Mouse (Mus musculus) embryonic facial prominence, embryonic 15.5 days (tissue): Measurements from ENCODE around the gene Noct. TPM values are rescaled to one million over a fixed set of nuclear protein-coding genes. Genes with fewer than 3 reads are reported as not detected.
A peak's percentile ranks its signal among the peaks of the same experiment; 100 is the strongest.
"Not testable (repeated sequence)": the region's sequence is repeated elsewhere in the genome, so short reads cannot be mapped to it uniquely, and the experiment has no call there.

Experiments used
- ATAC-seq: fragments of 200-750 bp; cut with Nextera tagmentation; 2 replicates; pipeline ENCODE4 v1.8.0; 2017; ENCODE audit warnings: low read depth, moderate TSS enrichment; ENCODE audit not compliant: insufficient number of reproducible peaks, low FRiP score, low TSS enrichment
- H3K27ac ChIP-seq: fragments of 300-500 bp; sonication (generic); replicated peaks from 2 replicates; pipeline ENCODE4 v1.5.1; 2015; ENCODE audit warnings: mild to moderate bottlenecking, inconsistent platforms
- H3K27me3 ChIP-seq: fragments of 300-500 bp; sonication (generic); 2 replicates; pipeline ENCODE4 v1.6.1; 2015; ENCODE audit warnings: inconsistent platforms
- H3K36me3 ChIP-seq: fragments of 300-500 bp; sonication (generic); 2 replicates; pipeline ENCODE4 v1.6.1; 2015; ENCODE audit warnings: mild to moderate bottlenecking, inconsistent platforms
- H3K4me1 ChIP-seq: fragments of 300-500 bp; sonication (generic); 2 replicates; pipeline ENCODE4 v1.6.1; 2015; ENCODE audit warnings: inconsistent platforms
- H3K4me2 ChIP-seq: fragments of 300-500 bp; sonication (generic); replicated peaks from 2 replicates; pipeline ENCODE4 v1.6.1; 2015; ENCODE audit warnings: mild to moderate bottlenecking, inconsistent platforms
- H3K4me3 ChIP-seq: fragments of 300-500 bp; sonication (generic); replicated peaks from 2 replicates; pipeline ENCODE4 v1.5.1; 2015; ENCODE audit warnings: mild to moderate bottlenecking, inconsistent platforms
- H3K9ac ChIP-seq: fragments of 300-500 bp; sonication (generic); 2 replicates; pipeline ENCODE4 v1.6.1; 2015; ENCODE audit warnings: inconsistent platforms
- H3K9me3 ChIP-seq: fragments of 300-500 bp; sonication (generic); replicated peaks from 2 replicates; pipeline ENCODE4 v1.6.1; 2016; ENCODE audit warnings: inconsistent platforms
- WGBS: fragments of 180-500 bp; shearing (Covaris S2); methylation state at CpG from one replicate; pipeline ENCODE4 v1.1.7; 2015; 5-methylcytosine and 5-hydroxymethylcytosine counted together
- polyA plus RNA-seq: library from polyadenylated mRNA; unstranded; fragments of >200 nt; fragmentation: Nextera tagmentation; extraction: Ambion mirVana; gene quantifications from 2 replicates; pipeline ENCODE4 v1.2.1, GENCODE M21; 2015

The Noct gene
- polyA plus RNA-seq, result 9.8 and 11.3 TPM in 2 replicates

- peak within 1 kb of the TSS; percentile 71 for H3K9ac ChIP-seq
- ATAC-seq, result peak; percentile 86
- under 1% methylated on average over 95 of the region's 100 CpGs for WGBS
These were observed at the start of gene Noct for GRCm38 (mm10) chr3:51224363-51225225. Gene Noct, plus strand, starts transcription at chr3:51224447.

GRCm38 (mm10) chr3:51178158-51178557 is 46.1 kb upstream of the Noct start:
- Histone ChIP-seq H3K27ac (no peak overlapping the region), H3K36me3 (no peaks in the 10 kb centered on the region), H3K4me1 (no peaks in the 10 kb centered on the region; the same call in 1 of the 2 replicates), H3K4me2 (0 out of 2 replicates have a peak overlapping the region, but pooled peaks have one; percentile 12), H3K9ac (no peak overlapping the region), H3K9me3 (no peaks in the 10 kb centered on the region), H3K27me3 (no peaks in the 10 kb centered on the region), H3K4me3 (no peak overlapping the region)
- ATAC-seq, result no peak
- 22% methylated on average over 10 of the region's 10 CpGs for WGBS

More at GRCm38 (mm10) chr3:51224363-51225225, at the start of gene Noct:
- H3K4me2 ChIP-seq, result peak within 1 kb of the TSS; percentile 82
- no peaks in the 10 kb centered on the region for H3K36me3 ChIP-seq
- peak within 1 kb of the TSS; percentile 94 for H3K27ac ChIP-seq
- no peaks in the 10 kb centered on the region for H3K27me3 ChIP-seq
- H3K9me3 ChIP-seq, result no peaks in the 10 kb centered on the region
- H3K4me1 ChIP-seq, result peaks cover 25% of the 10 kb centered on the region
- H3K4me3 ChIP-seq, result peak within 1 kb of the TSS; percentile 78

GRCm38 (mm10) chr3:51179460-51180146 is 44.6 kb upstream of the Noct start:
- Histone ChIP-seq H3K9ac (no peak overlapping the region), H3K27ac (no peak overlapping the region), H3K27me3 (no peaks in the 10 kb centered on the region), H3K4me3 (no peak overlapping the region), H3K4me2 (no peak overlapping the region), H3K9me3 (no peaks in the 10 kb centered on the region), H3K36me3 (no peaks in the 10 kb centered on the region), H3K4me1 (no peaks in the 10 kb centered on the region; the same call in 1 of the 2 replicates)
- ATAC-seq, result no peak
- 81% methylated on average over 6 of the region's 6 CpGs for WGBS

GRCm38 (mm10) chr3:51180341-51180940 is 43.8 kb upstream of the Noct start:
- H3K36me3 ChIP-seq, result no peaks in the 10 kb centered on the region
- H3K4me2 ChIP-seq, result no peak overlapping the region
- no peak overlapping the region for H3K9ac ChIP-seq
- H3K4me1 ChIP-seq, result no peaks in the 10 kb centered on the region; the same call in 1 of the 2 replicates
- 69% methylated on average over 8 of the region's 8 CpGs for WGBS
- no peaks in the 10 kb centered on the region for H3K9me3 ChIP-seq
- ATAC-seq, result peak; percentile 51; the same call in 1 of the 2 replicates
- no peaks in the 10 kb centered on the region for H3K27me3 ChIP-seq
- no peak overlapping the region for H3K27ac ChIP-seq
- H3K4me3 ChIP-seq, result no peak overlapping the region

GRCm38 (mm10) chr3:51182455-51182854 is 41.8 kb upstream of the Noct start:
- H3K4me2 ChIP-seq, result no peak overlapping the region
- no peak overlapping the region for H3K27ac ChIP-seq
- no peaks in the 10 kb centered on the region for H3K9me3 ChIP-seq
- 84% methylated on average over 5 of the region's 5 CpGs for WGBS
- no peaks in the 10 kb centered on the region for H3K27me3 ChIP-seq
- no peak overlapping the region for H3K9ac ChIP-seq
- ATAC-seq, result no peak
- H3K36me3 ChIP-seq, result no peaks in the 10 kb centered on the region
- H3K4me3 ChIP-seq, result no peak overlapping the region
- H3K4me1 ChIP-seq, result no peaks in the 10 kb centered on the region; the same call in 1 of the 2 replicates

GRCm38 (mm10) chr3:51183508-51183907 is 40.7 kb upstream of the Noct start:
- WGBS, result 77% methylated on average over 1 of the region's 1 CpGs
- not testable (repeated sequence) for H3K9me3 ChIP-seq, H3K27ac ChIP-seq, H3K4me3 ChIP-seq, H3K36me3 ChIP-seq, H3K27me3 ChIP-seq, H3K4me1 ChIP-seq, ATAC-seq, H3K4me2 ChIP-seq, H3K9ac ChIP-seq

- not testable (repeated sequence) for H3K9me3 ChIP-seq, H3K4me3 ChIP-seq, H3K4me2 ChIP-seq, H3K4me1 ChIP-seq, H3K27ac ChIP-seq, ATAC-seq, H3K9ac ChIP-seq, H3K36me3 ChIP-seq, H3K27me3 ChIP-seq
- 78% methylated on average over 3 of the region's 3 CpGs for WGBS
These were observed 40.3 kb upstream of the Noct start for GRCm38 (mm10) chr3:51183967-51184366.

- no peak overlapping the region for H3K4me3 ChIP-seq
- no peak overlapping the region for H3K27ac ChIP-seq
- H3K4me1 ChIP-seq, result no peaks in the 10 kb centered on the region
- WGBS, result 47% methylated on average over 10 of the region's 10 CpGs
- H3K9me3 ChIP-seq, result no peaks in the 10 kb centered on the region
- no peak overlapping the region for H3K9ac ChIP-seq
- ATAC-seq, result no peak
- no peaks in the 10 kb centered on the region for H3K27me3 ChIP-seq
- H3K36me3 ChIP-seq, result no peaks in the 10 kb centered on the region
- H3K4me2 ChIP-seq, result no peak overlapping the region
These were observed 39.5 kb upstream of the Noct start for GRCm38 (mm10) chr3:51184715-51185114.

GRCm38 (mm10) chr3:51185406-51185805 is 38.8 kb upstream of the Noct start:
- H3K4me2 ChIP-seq, result no peak overlapping the region
- no peak for ATAC-seq
- H3K36me3 ChIP-seq, result no peaks in the 10 kb centered on the region
- no peaks in the 10 kb centered on the region for H3K4me1 ChIP-seq
- no peaks in the 10 kb centered on the region for H3K9me3 ChIP-seq
- WGBS, result 80% methylated on average over 7 of the region's 7 CpGs
- H3K4me3 ChIP-seq, result no peak overlapping the region
- H3K27ac ChIP-seq, result no peak overlapping the region
- no peak overlapping the region for H3K9ac ChIP-seq
- H3K27me3 ChIP-seq, result no peaks in the 10 kb centered on the region

- H3K27me3 ChIP-seq, result no peaks in the 10 kb centered on the region
- H3K27ac ChIP-seq, result no peak overlapping the region
- no peak overlapping the region for H3K4me2 ChIP-seq
- peaks cover 14% of the 10 kb centered on the region; the same call in 1 of the 2 replicates for H3K4me1 ChIP-seq
- ATAC-seq, result no peak
- no peak overlapping the region for H3K4me3 ChIP-seq
- no peak overlapping the region for H3K9ac ChIP-seq
- 54% methylated on average over 6 of the region's 6 CpGs for WGBS
- H3K9me3 ChIP-seq, result no peaks in the 10 kb centered on the region
- no peaks in the 10 kb centered on the region for H3K36me3 ChIP-seq
These were observed 30.2 kb upstream of the Noct start for GRCm38 (mm10) chr3:51194075-51194474.

GRCm38 (mm10) chr3:51195321-51195720 is 28.9 kb upstream of the Noct start:
- Histone ChIP-seq H3K27ac (peak overlapping the region; percentile 63), H3K36me3 (no peaks in the 10 kb centered on the region), H3K4me1 (peaks cover 14% of the 10 kb centered on the region; the same call in 1 of the 2 replicates), H3K9ac (no peak overlapping the region), H3K9me3 (no peaks in the 10 kb centered on the region), H3K4me3 (peak overlapping the region; percentile 16; the same call in 1 of the 2 replicates), H3K27me3 (no peaks in the 10 kb centered on the region), H3K4me2 (peak overlapping the region; percentile 28)
- peak; percentile 81 for ATAC-seq
- WGBS, result 20% methylated on average over 8 of the region's 8 CpGs
